Mouse (Mus musculus): ENCODE data around the gene Cxxc4. TPM values are rescaled to one million over a fixed set of nuclear protein-coding genes. Genes with fewer than 3 reads are reported as not detected.

Gene Cxxc4
- polyA plus RNA-seq, 1 experiment from 2014 or later, result 7.9 TPM

- Histone ChIP-seq H3K27me3 (ENCODE audit: control insufficient read depth, insufficient read depth, low read length) (no peaks in the 10 kb centered on the region), H3K4me1 (ENCODE audit: control insufficient read depth, insufficient read depth, low read length) (no peaks in the 10 kb centered on the region), H3K27ac (replicated peaks; ENCODE audit: low read depth, low read length) (no peak overlapping the region), H3K4me2 (ENCODE audit: low read depth, severe bottlenecking) (no peak overlapping the region), H3K36me3 (ENCODE audit: control insufficient read depth, insufficient read depth, low read length) (no peaks in the 10 kb centered on the region), H3K4me3 (ENCODE audit: low read depth, low read length) (no peak overlapping the region), H3K9me3 (ENCODE audit: control insufficient read depth, low read length) (no peaks in the 10 kb centered on the region), H3K9ac (ENCODE audit: low read length) (no peak overlapping the region)
- no peak for ATAC-seq (ENCODE audit: insufficient number of reproducible peaks, low FRiP score, low TSS enrichment, low read depth)
- no peak for DNase-seq (ENCODE audit: low spot score)
These were observed 43.4 kb downstream of the Cxxc4 start for GRCm38 (mm10) chr3:134279655-134280054.

- Histone ChIP-seq H3K27ac (replicated peaks; ENCODE audit: low read depth, low read length) (no peak overlapping the region), H3K4me3 (ENCODE audit: low read depth, low read length) (no peak overlapping the region), H3K9me3 (ENCODE audit: control insufficient read depth, low read length) (no peaks in the 10 kb centered on the region), H3K4me2 (ENCODE audit: low read depth, severe bottlenecking) (peak overlapping the region; percentile 22; the same call in 1 of the 2 replicates), H3K9ac (ENCODE audit: low read length) (no peak overlapping the region), H3K4me1 (ENCODE audit: control insufficient read depth, insufficient read depth, low read length) (no peaks in the 10 kb centered on the region), H3K36me3 (ENCODE audit: control insufficient read depth, insufficient read depth, low read length) (no peaks in the 10 kb centered on the region), H3K27me3 (ENCODE audit: control insufficient read depth, insufficient read depth, low read length) (no peaks in the 10 kb centered on the region)
- no peak for DNase-seq (ENCODE audit: low spot score)
- WGBS, result 35% methylated on average over 14 of the region's 14 CpGs
- ATAC-seq (ENCODE audit: insufficient number of reproducible peaks, low FRiP score, low TSS enrichment, low read depth), result no peak
These were observed 45.5 kb downstream of the Cxxc4 start for GRCm38 (mm10) chr3:134281527-134282370.

GRCm38 (mm10) chr3:134295217-134295616 is 58.9 kb downstream of the Cxxc4 start:
- no peaks in the 10 kb centered on the region for H3K4me1 ChIP-seq (ENCODE audit: control insufficient read depth, insufficient read depth, low read length)
- no peak overlapping the region for H3K4me3 ChIP-seq (ENCODE audit: low read depth, low read length)
- no peak overlapping the region for H3K9ac ChIP-seq (ENCODE audit: low read length)
- H3K27ac ChIP-seq (replicated peaks; ENCODE audit: low read depth, low read length), result no peak overlapping the region
- no peaks in the 10 kb centered on the region for H3K36me3 ChIP-seq (ENCODE audit: control insufficient read depth, insufficient read depth, low read length)
- no peak overlapping the region for H3K4me2 ChIP-seq (ENCODE audit: low read depth, severe bottlenecking)
- ATAC-seq (ENCODE audit: insufficient number of reproducible peaks, low FRiP score, low TSS enrichment, low read depth), result no peak
- no peak for DNase-seq (ENCODE audit: low spot score)
- 73% methylated on average over 6 of the region's 6 CpGs for WGBS
- no peaks in the 10 kb centered on the region for H3K9me3 ChIP-seq (ENCODE audit: control insufficient read depth, low read length)
- no peaks in the 10 kb centered on the region for H3K27me3 ChIP-seq (ENCODE audit: control insufficient read depth, insufficient read depth, low read length)

GRCm38 (mm10) chr3:134302681-134303491 is 66.6 kb downstream of the Cxxc4 start:
- H3K27me3 ChIP-seq (ENCODE audit: control insufficient read depth, insufficient read depth, low read length), result no peaks in the 10 kb centered on the region
- peaks cover 14% of the 10 kb centered on the region for H3K4me1 ChIP-seq (ENCODE audit: control insufficient read depth, insufficient read depth, low read length)
- ATAC-seq (ENCODE audit: insufficient number of reproducible peaks, low FRiP score, low TSS enrichment, low read depth) (no peak), DNase-seq (ENCODE audit: low spot score) (no peak)
- H3K9ac ChIP-seq (ENCODE audit: low read length), result no peak overlapping the region
- H3K27ac ChIP-seq (replicated peaks; ENCODE audit: low read depth, low read length), result no peak overlapping the region
- peak overlapping the region; percentile 26; the same call in 1 of the 2 replicates for H3K4me2 ChIP-seq (ENCODE audit: low read depth, severe bottlenecking)
- no peaks in the 10 kb centered on the region for H3K9me3 ChIP-seq (ENCODE audit: control insufficient read depth, low read length)
- no peak overlapping the region for H3K4me3 ChIP-seq (ENCODE audit: low read depth, low read length)
- 31% methylated on average over 21 of the region's 21 CpGs for WGBS
- no peaks in the 10 kb centered on the region for H3K36me3 ChIP-seq (ENCODE audit: control insufficient read depth, insufficient read depth, low read length)

- no peak overlapping the region for H3K4me3 ChIP-seq (ENCODE audit: low read depth, low read length)
- no peaks in the 10 kb centered on the region for H3K27me3 ChIP-seq (ENCODE audit: control insufficient read depth, insufficient read depth, low read length)
- no peak for DNase-seq (ENCODE audit: low spot score)
- no peak overlapping the region for H3K4me2 ChIP-seq (ENCODE audit: low read depth, severe bottlenecking)
- no peak overlapping the region for H3K27ac ChIP-seq (replicated peaks; ENCODE audit: low read depth, low read length)
- H3K36me3 ChIP-seq (ENCODE audit: control insufficient read depth, insufficient read depth, low read length), result no peaks in the 10 kb centered on the region
- no peak for ATAC-seq (ENCODE audit: insufficient number of reproducible peaks, low FRiP score, low TSS enrichment, low read depth)
- no peak overlapping the region for H3K9ac ChIP-seq (ENCODE audit: low read length)
- WGBS, result 37% methylated on average over 3 of the region's 3 CpGs
- peaks cover 14% of the 10 kb centered on the region for H3K4me1 ChIP-seq (ENCODE audit: control insufficient read depth, insufficient read depth, low read length)
- H3K9me3 ChIP-seq (ENCODE audit: control insufficient read depth, low read length), result no peaks in the 10 kb centered on the region
These were observed 67.2 kb downstream of the Cxxc4 start for GRCm38 (mm10) chr3:134303492-134303808.

GRCm38 (mm10) chr3:134306507-134306906 is 70.2 kb downstream of the Cxxc4 start:
- H3K27ac ChIP-seq (replicated peaks; ENCODE audit: low read depth, low read length), result no peak overlapping the region
- no peak for ATAC-seq (ENCODE audit: insufficient number of reproducible peaks, low FRiP score, low TSS enrichment, low read depth)

GRCm38 (mm10) chr3:134307801-134308200 is 71.5 kb downstream of the Cxxc4 start:
- no peaks in the 10 kb centered on the region for H3K36me3 ChIP-seq (ENCODE audit: control insufficient read depth, insufficient read depth, low read length)
- no peaks in the 10 kb centered on the region for H3K9me3 ChIP-seq (ENCODE audit: control insufficient read depth, low read length)
- ATAC-seq (ENCODE audit: insufficient number of reproducible peaks, low FRiP score, low TSS enrichment, low read depth), result no peak
- H3K27ac ChIP-seq (replicated peaks; ENCODE audit: low read depth, low read length), result no peak overlapping the region
- H3K4me3 ChIP-seq (ENCODE audit: low read depth, low read length), result no peak overlapping the region
- no peak overlapping the region for H3K4me2 ChIP-seq (ENCODE audit: low read depth, severe bottlenecking)
- peaks cover 13% of the 10 kb centered on the region for H3K4me1 ChIP-seq (ENCODE audit: control insufficient read depth, insufficient read depth, low read length)
- H3K9ac ChIP-seq (ENCODE audit: low read length), result no peak overlapping the region
- H3K27me3 ChIP-seq (ENCODE audit: control insufficient read depth, insufficient read depth, low read length), result no peaks in the 10 kb centered on the region
- DNase-seq (ENCODE audit: low spot score), result no peak

More at GRCm38 (mm10) chr3:134306507-134306906, 70.2 kb downstream of the Cxxc4 start:
- H3K9ac ChIP-seq (ENCODE audit: low read length), result no peak overlapping the region
- no peak for DNase-seq (ENCODE audit: low spot score)
- 23% methylated on average over 4 of the region's 4 CpGs for WGBS
- H3K9me3 ChIP-seq (ENCODE audit: control insufficient read depth, low read length), result no peaks in the 10 kb centered on the region
- H3K4me1 ChIP-seq (ENCODE audit: control insufficient read depth, insufficient read depth, low read length), result peaks cover 14% of the 10 kb centered on the region
- H3K4me2 ChIP-seq (ENCODE audit: low read depth, severe bottlenecking), result 0 out of 2 replicates have a peak overlapping the region, but pooled peaks have one; percentile 12
- H3K36me3 ChIP-seq (ENCODE audit: control insufficient read depth, insufficient read depth, low read length), result no peaks in the 10 kb centered on the region
- H3K27me3 ChIP-seq (ENCODE audit: control insufficient read depth, insufficient read depth, low read length), result no peaks in the 10 kb centered on the region
- no peak overlapping the region for H3K4me3 ChIP-seq (ENCODE audit: low read depth, low read length)
